18 mouse cellular contexts compared by ENCODE assay signal in genomic region chr14:62789282-62789681, GRCm38 (mm10).
"Had no signal": no experiment of that assay in that cellular context is flagged by ENCODE, and none has a peak within 500 bp of the region (broad histone marks: within the 10 kb centered on the region; RNA-seq: fewer than 3 reads in every experiment).

No protein-coding gene starts in this region.

- H3K27me3 ChIP-seq: limb, embryonic 12.5 days; limb, embryonic 15.5 days had no signal

- DNase-seq: kidney, adult 18-20 months; kidney, adult 9 months; kidney, postnatal 25 days; layer of hippocampus, postnatal 36 days; left cerebral cortex, postnatal 4 days; liver, postnatal 0 days; lung, postnatal 14 days; lung, postnatal 4 days; midbrain, embryonic 14.5 days; thymus, adult 2 months; thymus, postnatal 14 days; thymus, postnatal 4 days had no signal

- H3K27ac ChIP-seq: layer of hippocampus, adult 2 months; left cerebral cortex, adult 2 months; limb, embryonic 12.5 days; limb, embryonic 15.5 days; liver, embryonic 14.5 days had no signal

- H3K4me3 ChIP-seq: layer of hippocampus, adult 2 months; left cerebral cortex, adult 2 months; limb, embryonic 12.5 days; limb, embryonic 15.5 days; megakaryocyte, embryonic 14.5 days had no signal

- H3K4me1 ChIP-seq: limb, embryonic 12.5 days; limb, embryonic 15.5 days had no signal

- ATAC-seq: liver, postnatal 0 days had no signal

- H3K36me3 ChIP-seq: limb, embryonic 12.5 days; limb, embryonic 15.5 days had no signal

- H3K9me3 ChIP-seq: limb, embryonic 12.5 days; limb, embryonic 15.5 days had no signal

- H3K9ac ChIP-seq: limb, embryonic 12.5 days; limb, embryonic 15.5 days; liver, embryonic 14.5 days; liver, postnatal 0 days had no signal
